Mouse (Mus musculus) neural tube, embryonic 11.5 days (tissue): ENCODE results near the gene Cd4. TPM values are rescaled to one million over a fixed set of nuclear protein-coding genes. Genes with fewer than 3 reads are reported as not detected.
"Not testable (repeated sequence)": the region's sequence is repeated elsewhere in the genome, so short reads cannot be mapped to it uniquely, and the experiment has no call there.

Experiments
- ATAC-seq: fragments of 200-750 bp; cut with Nextera tagmentation; 2 replicates; pipeline ENCODE4 v1.8.0; 2017; ENCODE audit warnings: moderate number of reproducible peaks, mild to moderate bottlenecking, moderate TSS enrichment, moderate library complexity; ENCODE audit not compliant: insufficient read depth, low FRiP score, low TSS enrichment
- DNase-seq: peaks from one replicate; pipeline ENCODE4 v3.0.0-alpha.2; 2015; ENCODE audit warnings: low spot score
- H3K27ac ChIP-seq: fragments of 300-500 bp; sonication (generic); 2 replicates; pipeline ENCODE4 v1.5.1; 2014; ENCODE audit warnings: low read depth, mild to moderate bottlenecking, low read length
- H3K27me3 ChIP-seq: fragments of 300-500 bp; sonication (generic); 2 replicates; pipeline ENCODE4 v1.6.1; 2014; ENCODE audit warnings: mild to moderate bottlenecking, low read length, mixed read lengths; ENCODE audit not compliant: control insufficient read depth, insufficient read depth
- H3K36me3 ChIP-seq: fragments of 300-500 bp; sonication (generic); 2 replicates; pipeline ENCODE4 v1.6.1; 2014; ENCODE audit warnings: mild to moderate bottlenecking, low read length, moderate library complexity, mixed read lengths; ENCODE audit not compliant: control insufficient read depth, insufficient read depth
- H3K4me1 ChIP-seq: fragments of 300-500 bp; sonication (generic); 2 replicates; pipeline ENCODE4 v1.6.1; 2014; ENCODE audit warnings: low read length, mixed read lengths; ENCODE audit not compliant: control insufficient read depth, insufficient read depth
- H3K4me2 ChIP-seq: fragments of 300-500 bp; sonication (generic); 2 replicates; pipeline ENCODE4 v1.6.1; 2014; ENCODE audit warnings: low read depth, mild to moderate bottlenecking, moderate library complexity
- H3K4me3 ChIP-seq: fragments of 300-500 bp; sonication (generic); 2 replicates; pipeline ENCODE4 v1.5.1; 2014; ENCODE audit warnings: low read depth, low read length
- H3K9ac ChIP-seq: fragments of 300-500 bp; sonication (generic); 2 replicates; pipeline ENCODE4 v1.6.1; 2014; ENCODE audit warnings: mild to moderate bottlenecking, low read length
- H3K9me3 ChIP-seq: fragments of 300-500 bp; sonication (generic); 2 replicates; pipeline ENCODE4 v1.6.1; 2016; ENCODE audit warnings: low read length; ENCODE audit not compliant: control insufficient read depth
- WGBS: fragments of 180-500 bp; shearing (Covaris S2); extraction: QIAGEN DNeasy Blood & Tissue Kit; methylation state at CpG from one replicate; pipeline ENCODE4 v1.1.7; 2014; 5-methylcytosine and 5-hydroxymethylcytosine counted together
- polyA plus RNA-seq: library from polyadenylated mRNA; unstranded; fragments of >200 nt; fragmentation: Nextera tagmentation; extraction: Ambion mirVana; gene quantifications from 2 replicates; pipeline ENCODE4 v1.2.1, GENCODE M21; 2014

Cd4 gene
- polyA plus RNA-seq, 1 experiment from 2014 or later = not detected

GRCm38 (mm10) chr6:124835531-124835930 lies 52.5 kb downstream of the Cd4 start:
- Histone ChIP-seq H3K9me3 (no peaks in the 10 kb centered on the region), H3K4me2 (no peak overlapping the region), H3K9ac (no peak overlapping the region; the same call in 1 of the 2 replicates), H3K4me3 (no peak overlapping the region), H3K27me3 (no peaks in the 10 kb centered on the region), H3K27ac (no peak overlapping the region), H3K4me1 (no peaks in the 10 kb centered on the region; the same call in none of the 2 replicates), H3K36me3 (peaks cover 2% of the 10 kb centered on the region; the same call in 1 of the 2 replicates)
- DNase-seq (no peak), ATAC-seq (no peak)
- 50% methylated on average over 10 of the region's 10 CpGs for WGBS

- no peak overlapping the region for H3K27ac ChIP-seq
- peaks cover 3% of the 10 kb centered on the region for H3K4me1 ChIP-seq
- 83% methylated on average over 6 of the region's 6 CpGs for WGBS
- H3K4me2 ChIP-seq = no peak overlapping the region
- no peak overlapping the region for H3K9ac ChIP-seq
- no peaks in the 10 kb centered on the region for H3K27me3 ChIP-seq
- peaks cover 2% of the 10 kb centered on the region; the same call in 1 of the 2 replicates for H3K36me3 ChIP-seq
- ATAC-seq (no peak), DNase-seq (no peak)
- H3K9me3 ChIP-seq = no peaks in the 10 kb centered on the region
- H3K4me3 ChIP-seq = no peak overlapping the region
These were observed 53.4 kb downstream of the Cd4 start for GRCm38 (mm10) chr6:124834512-124835081.

- DNase-seq (no peak), ATAC-seq (no peak)
- Histone ChIP-seq H3K4me1 (peaks cover 8% of the 10 kb centered on the region), H3K27ac (no peak overlapping the region), H3K4me2 (no peak overlapping the region; the same call in 1 of the 2 replicates), H3K9ac (no peak overlapping the region; the same call in 1 of the 2 replicates), H3K4me3 (no peak overlapping the region), H3K9me3 (no peaks in the 10 kb centered on the region), H3K36me3 (peaks cover 2% of the 10 kb centered on the region; the same call in 1 of the 2 replicates), H3K27me3 (no peaks in the 10 kb centered on the region)
- 98% methylated on average over 8 of the region's 8 CpGs for WGBS
These were observed 56.4 kb downstream of the Cd4 start for GRCm38 (mm10) chr6:124831649-124832048.

- not testable (repeated sequence) for H3K27me3 ChIP-seq, H3K9ac ChIP-seq, H3K36me3 ChIP-seq, ATAC-seq, H3K9me3 ChIP-seq, DNase-seq, H3K27ac ChIP-seq, H3K4me1 ChIP-seq
- peak overlapping the region; percentile 69 for H3K4me2 ChIP-seq
- 90% methylated on average over 4 of the region's 4 CpGs for WGBS
- H3K4me3 ChIP-seq = peak overlapping the region; percentile 68; the same call in 1 of the 2 replicates
These were observed 56.8 kb downstream of the Cd4 start for GRCm38 (mm10) chr6:124831199-124831598.

GRCm38 (mm10) chr6:124829799-124830700 lies 58.0 kb downstream of the Cd4 start:
- H3K36me3 ChIP-seq = peaks cover 2% of the 10 kb centered on the region; the same call in 1 of the 2 replicates
- H3K9ac ChIP-seq = peak overlapping the region; percentile 72
- no peaks in the 10 kb centered on the region for H3K9me3 ChIP-seq
- under 1% methylated on average over 38 of the region's 38 CpGs for WGBS
- DNase-seq (peak; percentile 92), ATAC-seq (peak; percentile 91)
- H3K27me3 ChIP-seq = no peaks in the 10 kb centered on the region
- H3K4me1 ChIP-seq = peaks cover 8% of the 10 kb centered on the region
- H3K27ac ChIP-seq = peak overlapping the region; percentile 79
- H3K4me2 ChIP-seq = peak overlapping the region; percentile 69
- peak overlapping the region; percentile 68 for H3K4me3 ChIP-seq

- Histone ChIP-seq H3K4me3 (peak within 1 kb of the TSS; percentile 68), H3K27ac (peak within 1 kb of the TSS; percentile 79), H3K4me1 (peaks cover 8% of the 10 kb centered on the region), H3K9me3 (no peaks in the 10 kb centered on the region), H3K9ac (peak within 1 kb of the TSS; percentile 72), H3K4me2 (peak within 1 kb of the TSS; percentile 89), H3K36me3 (peaks cover 6% of the 10 kb centered on the region), H3K27me3 (no peaks in the 10 kb centered on the region)
- under 1% methylated on average over 55 of the region's 55 CpGs for WGBS
- ATAC-seq (peak; percentile 93), DNase-seq (peak; percentile 99)
These were observed 58.9 kb downstream of the Cd4 start, which contains the start of the genes Usp5 and Cdca3 for GRCm38 (mm10) chr6:124828868-124829798. Usp5 (minus strand) TSS chr6:124829484. Cdca3 (plus strand) TSS chr6:124829547.

- Histone ChIP-seq H3K4me1 (peaks cover 8% of the 10 kb centered on the region), H3K4me3 (peak overlapping the region; percentile 68), H3K27me3 (no peaks in the 10 kb centered on the region), H3K4me2 (peak overlapping the region; percentile 89), H3K9ac (peak overlapping the region; percentile 63), H3K27ac (no peak overlapping the region), H3K9me3 (no peaks in the 10 kb centered on the region), H3K36me3 (peaks cover 12% of the 10 kb centered on the region)
- no peak for ATAC-seq
- 26% methylated on average over 10 of the region's 10 CpGs for WGBS
- DNase-seq = peak; percentile 41
These were observed 59.9 kb downstream of the Cd4 start for GRCm38 (mm10) chr6:124828101-124828592.

- H3K27me3 ChIP-seq = no peaks in the 10 kb centered on the region
- no peak overlapping the region for H3K9ac ChIP-seq
- no peak for ATAC-seq
- no peak overlapping the region for H3K4me3 ChIP-seq
- DNase-seq = no peak
- H3K4me1 ChIP-seq = no peaks in the 10 kb centered on the region
- WGBS = 93% methylated on average over 4 of the region's 4 CpGs
- H3K4me2 ChIP-seq = no peak overlapping the region
- H3K9me3 ChIP-seq = no peaks in the 10 kb centered on the region
- H3K27ac ChIP-seq = no peak overlapping the region
- peaks cover 38% of the 10 kb centered on the region for H3K36me3 ChIP-seq
These were observed 66.0 kb downstream of the Cd4 start for GRCm38 (mm10) chr6:124822049-124822448.
